Comparison of ENCODE assay signal across 16 mouse cellular contexts in the genomic region with DNA sequence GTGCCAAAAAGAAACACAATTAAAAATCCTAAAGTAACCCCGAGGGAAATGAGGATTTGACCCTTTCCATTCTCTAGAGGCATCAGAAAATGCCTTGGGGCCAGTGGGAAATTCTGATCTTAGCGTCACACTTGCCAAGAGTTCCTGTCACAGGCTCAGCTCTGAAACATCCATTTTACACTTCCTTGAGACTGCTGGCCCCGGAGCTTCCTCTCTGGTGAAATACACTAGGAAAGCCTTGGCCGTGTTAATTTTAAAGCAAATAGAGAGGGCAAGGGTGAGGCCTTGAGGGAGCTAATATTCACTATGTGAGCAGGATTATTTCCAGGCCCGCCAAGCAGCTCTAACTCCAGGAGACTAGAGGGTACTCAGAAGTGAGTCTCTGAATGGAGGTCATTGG. TPM values are rescaled to one million over a fixed set of nuclear protein-coding genes. Genes with fewer than 3 reads are reported as not detected.
DNase-seq lines count a peak whose midpoint lies in the region; ATAC-seq and TF ChIP-seq lines count a peak whose summit lies in the region.
"Had no signal": no experiment of that assay in that cellular context is flagged by ENCODE, and none has a peak within 500 bp of the region (broad histone marks: within the 10 kb centered on the region; RNA-seq: fewer than 3 reads in every experiment).

No protein-coding gene starts in this region.

- no peak overlapping the region for H3K4me2 ChIP-seq in heart, embryonic 12.5 days
- H3K4me2 ChIP-seq in heart, postnatal 0 days (ENCODE audit: low read depth, low read length) = no peak overlapping the region
- H3K4me2 ChIP-seq: lung, embryonic 15.5 days had no signal

- H3K27me3 ChIP-seq in heart, adult 2 months (ENCODE audit: control insufficient read depth, insufficient read depth, low read length) = no peaks in the 10 kb centered on the region
- no peaks in the 10 kb centered on the region for H3K27me3 ChIP-seq in heart, embryonic 12.5 days (replicated peaks)
- H3K27me3 ChIP-seq in heart, postnatal 0 days (ENCODE audit: control insufficient read depth, insufficient read depth, low read length) = no peaks in the 10 kb centered on the region
- H3K27me3 ChIP-seq: lung, embryonic 15.5 days had no signal

- H3K79me2 ChIP-seq in heart, adult 2 months (replicated peaks; ENCODE audit: control insufficient read depth, insufficient read depth, low read length) = no peaks in the 10 kb centered on the region

- TF ChIP-seq CTCF in heart, adult 2 months (IDR thresholded peaks at IDR 0.05) = no peak
- no peak for TF ChIP-seq CTCF in heart, postnatal 0 days (IDR thresholded peaks at IDR 0.05; ENCODE audit: low read depth)

- peak overlapping the region; percentile 39 for H3K27ac ChIP-seq in heart, adult 2 months
- H3K27ac ChIP-seq in heart, embryonic 12.5 days (ENCODE audit: poor library complexity, severe bottlenecking) = no peak overlapping the region
- peak overlapping the region; percentile 1; the same call in 1 of the 2 replicates for H3K27ac ChIP-seq in heart, postnatal 0 days (ENCODE audit: low read depth)
- H3K27ac ChIP-seq: lung, embryonic 15.5 days had no signal

- no peak for TF ChIP-seq EP300 in heart, adult 2 months (IDR thresholded peaks at IDR 0.05; ENCODE audit: insufficient read depth, low read depth, low read length)
- no peak for TF ChIP-seq EP300 in heart, postnatal 0 days (IDR thresholded peaks at IDR 0.05; ENCODE audit: low read depth)

- no peak overlapping the region for H3K9ac ChIP-seq in heart, adult 2 months (ENCODE audit: low read depth, low read length)
- H3K9ac ChIP-seq in heart, embryonic 12.5 days = no peak overlapping the region
- H3K9ac ChIP-seq in heart, postnatal 0 days (replicated peaks; ENCODE audit: low read depth, low read length) = no peak overlapping the region
- H3K9ac ChIP-seq: lung, embryonic 15.5 days had no signal

- no peaks in the 10 kb centered on the region for H3K9me3 ChIP-seq in heart, embryonic 12.5 days (replicated peaks)
- H3K9me3 ChIP-seq in heart, postnatal 0 days (replicated peaks; ENCODE audit: control insufficient read depth, low read length) = no peaks in the 10 kb centered on the region
- H3K9me3 ChIP-seq: lung, embryonic 15.5 days had no signal

- intact Hi-C loops in heart, adult 2 months (cut with DNase I) = no loop called here
- intact Hi-C loops in left cerebral cortex, postnatal 10 days (cut with DNase I) = no loop called here

- peak in 1 of 2 experiments; percentile 49 for DNase-seq in heart, adult 2 months
- peak; percentile 56 for DNase-seq in embryo, embryonic 11 days
- DNase-seq in heart, postnatal 0 days (ENCODE audit: low spot score) = no peak
- peak; percentile 47 to 54 for DNase-seq in kidney, postnatal 4 days
- DNase-seq in urinary bladder, postnatal 14 days (ENCODE audit: low spot score) = no peak
- no peak for DNase-seq in left cerebral cortex, postnatal 10 days (ENCODE audit: extremely low spot score in 1 of 2, low spot score in 2 of 2)
- DNase-seq in frontal cortex, postnatal 36 days (ENCODE audit: low spot score in 2 of 2) = no peak
- DNase-seq: cerebellum, postnatal 10 days; right cerebral cortex, adult 18-20 months had no signal

- peaks cover 2% of the 10 kb centered on the region; the same call in 1 of the 2 replicates for H3K4me1 ChIP-seq in heart, adult 2 months (ENCODE audit: control insufficient read depth, insufficient read depth, low read length)
- H3K4me1 ChIP-seq in heart, embryonic 12.5 days (replicated peaks) = peaks cover 8% of the 10 kb centered on the region
- H3K4me1 ChIP-seq in heart, postnatal 0 days (ENCODE audit: control insufficient read depth, insufficient read depth) = peaks cover 12% of the 10 kb centered on the region; the same call in 1 of the 2 replicates

- peaks cover 17% of the 10 kb centered on the region for H3K36me3 ChIP-seq in heart, adult 2 months (ENCODE audit: control insufficient read depth, insufficient read depth, low read length)
- H3K36me3 ChIP-seq in heart, embryonic 12.5 days = peaks cover 49% of the 10 kb centered on the region
- peaks cover 35% of the 10 kb centered on the region for H3K36me3 ChIP-seq in heart, postnatal 0 days (replicated peaks; ENCODE audit: control insufficient read depth, insufficient read depth, low read length)
- H3K36me3 ChIP-seq: lung, embryonic 15.5 days had no signal

- no peak for ATAC-seq in heart, embryonic 12.5 days (ENCODE audit: insufficient number of reproducible peaks, low FRiP score)
- ATAC-seq in heart, postnatal 0 days (ENCODE audit: insufficient read depth, low read depth) = no peak
- ATAC-seq: CD4-positive, CD25-positive, alpha-beta regulatory T cell, adult 4 months had no signal

- 43% methylated on average over 5 of the region's 5 CpGs for WGBS in heart, adult 2 months
- WGBS in heart, embryonic 12.5 days = 58% methylated on average over 5 of the region's 5 CpGs
- 52% methylated on average over 5 of the region's 5 CpGs for WGBS in heart, postnatal 0 days

- H3K4me3 ChIP-seq in heart, adult 2 months = no peak overlapping the region
- H3K4me3 ChIP-seq in heart, embryonic 12.5 days = no peak overlapping the region
- no peak overlapping the region for H3K4me3 ChIP-seq in heart, postnatal 0 days (ENCODE audit: low read depth, low read length)
- H3K4me3 ChIP-seq: erythroblast, embryonic 14.5 days; lung, embryonic 15.5 days had no signal

- TF ChIP-seq POLR2A in heart, adult 2 months (IDR thresholded peaks at IDR 0.05; ENCODE audit: insufficient read depth, low read depth, low read length) = no peak

RNA-seq across cellular contexts. Expression of a gene that starts 8.4 kb away (rescaled TPM):
- not detected for total RNA-seq in heart, adult 2 months (2021)
- polyA plus RNA-seq in heart, adult 2 months (2012; rRNA removed) = not detected in 2 replicates
- polyA plus RNA-seq in heart, embryonic 12.5 days (2016; fragmentation: Nextera tagmentation; extraction: Ambion mirVana) = not detected in 2 replicates
- not detected in 2 replicates for total RNA-seq in heart, postnatal 0 days (2014; rRNA removed; ENCODE audit: low replicate concordance)
- polyA plus RNA-seq in heart, postnatal 0 days (2015; fragmentation: Nextera tagmentation; extraction: Ambion mirVana) = not detected in 2 replicates
- not detected for total RNA-seq in left cerebral cortex, postnatal 10 days (2021)
- total RNA-seq: gastrocnemius, postnatal 4 days; left cerebral cortex, postnatal 14 days had no signal
- polyA plus RNA-seq: CD4-positive, CD25-positive, alpha-beta regulatory T cell, adult 4 months; erythroblast, embryonic 14.5 days; intestine, embryonic 14.5 days; lung, embryonic 15.5 days had no signal

Comparison
In these comparisons a context has a peak if more than half of its experiments do, and no peak if none do; other contexts are left out.
1. DNase-seq: peak in embryo, embryonic 11 days (single experiment) and kidney, postnatal 4 days (2 of 2); none in heart, postnatal 0 days (single experiment), urinary bladder, postnatal 14 days (single experiment), left cerebral cortex, postnatal 10 days (0 of 2) and frontal cortex, postnatal 36 days (0 of 2).